ENCODE assay signal across 33 mouse cellular contexts in genomic region chr8:80444534-80445072, GRCm38 (mm10). TPM values are rescaled to one million over a fixed set of nuclear protein-coding genes. Genes with fewer than 3 reads are reported as not detected.
DNase-seq lines count a peak whose midpoint lies in the region; ATAC-seq lines count a peak whose summit lies in the region.
"Had no signal": no experiment of that assay in that cellular context is flagged by ENCODE, and none has a peak within 500 bp of the region (broad histone marks: within the 10 kb centered on the region; RNA-seq: fewer than 3 reads in every experiment).

No protein-coding gene starts in this region.

- no peaks in the 10 kb centered on the region for H3K27me3 ChIP-seq in intestine, embryonic 16.5 days (replicated peaks; ENCODE audit: control insufficient read depth, insufficient read depth, low read length)
- H3K27me3 ChIP-seq: forebrain, embryonic 12.5 days; hindbrain, embryonic 15.5 days; limb, embryonic 13.5 days; midbrain, embryonic 13.5 days; neural tube, embryonic 13.5 days had no signal

- no peak overlapping the region for H3K27ac ChIP-seq in intestine, embryonic 16.5 days (ENCODE audit: low read length)
- H3K27ac ChIP-seq: forebrain, embryonic 12.5 days; hindbrain, embryonic 10.5 days; hindbrain, embryonic 15.5 days; limb, embryonic 13.5 days; midbrain, embryonic 13.5 days; neural tube, embryonic 13.5 days; stomach, postnatal 0 days had no signal

- peak; percentile 2 for DNase-seq in kidney, adult 9 months
- no peak for DNase-seq in kidney, postnatal 4 days
- peak; percentile 9 for DNase-seq in layer of hippocampus, adult 9-11 months
- no peak for DNase-seq in layer of hippocampus, postnatal 36 days
- peak; percentile 29 for DNase-seq in lung, postnatal 36 days
- DNase-seq: adrenal gland, postnatal 14 days; cerebellum, adult 11 months; cerebellum, adult 9-10 months; forebrain, postnatal 0 days; gastrocnemius, postnatal 10 days; heart, postnatal 14 days; kidney, adult 8-10 months; liver, postnatal 0 days; right cerebral cortex, postnatal 4 days; thymus, adult 18-20 months; thymus, postnatal 25 days had no signal

- H3K4me1 ChIP-seq in intestine, embryonic 16.5 days (ENCODE audit: control insufficient read depth, insufficient read depth, low read length) = no peaks in the 10 kb centered on the region
- H3K4me1 ChIP-seq: forebrain, embryonic 12.5 days; hindbrain, embryonic 10.5 days; hindbrain, embryonic 15.5 days; limb, embryonic 13.5 days; midbrain, embryonic 13.5 days; neural tube, embryonic 13.5 days had no signal

- WGBS in intestine, embryonic 16.5 days = 72% methylated on average over 4 of the region's 4 CpGs

- peak; percentile 25; the same call in 1 of the 2 replicates for ATAC-seq in granulocyte monocyte progenitor cell, adult 5-6 weeks (replicated peaks; ENCODE audit: poor library complexity, severe bottlenecking)
- no peak for ATAC-seq in intestine, embryonic 16.5 days
- ATAC-seq: CD4-positive, CD25-positive, alpha-beta regulatory T cell, adult 4 months; forebrain, postnatal 0 days; inflammation-experienced regulatory T-cells, adult 6 months; liver, postnatal 0 days; midbrain, embryonic 13.5 days had no signal

- H3K36me3 ChIP-seq in intestine, embryonic 16.5 days (ENCODE audit: control insufficient read depth, insufficient read depth, low read length) = no peaks in the 10 kb centered on the region
- H3K36me3 ChIP-seq: forebrain, embryonic 12.5 days; hindbrain, embryonic 10.5 days; hindbrain, embryonic 15.5 days; limb, embryonic 13.5 days; midbrain, embryonic 13.5 days; neural tube, embryonic 13.5 days had no signal

- no peaks in the 10 kb centered on the region for H3K9me3 ChIP-seq in intestine, embryonic 16.5 days (ENCODE audit: control insufficient read depth, low read length)
- H3K9me3 ChIP-seq: forebrain, embryonic 12.5 days; hindbrain, embryonic 10.5 days; hindbrain, embryonic 15.5 days; limb, embryonic 13.5 days; midbrain, embryonic 13.5 days; neural tube, embryonic 13.5 days had no signal

- no peak overlapping the region for H3K4me2 ChIP-seq in intestine, embryonic 16.5 days (ENCODE audit: low read depth, low read length)
- H3K4me2 ChIP-seq: forebrain, embryonic 12.5 days; hindbrain, embryonic 15.5 days; limb, embryonic 13.5 days; liver, embryonic 11.5 days; midbrain, embryonic 13.5 days; neural tube, embryonic 13.5 days had no signal

- H3K4me3 ChIP-seq in intestine, embryonic 16.5 days (ENCODE audit: low read length) = no peak overlapping the region
- H3K4me3 ChIP-seq: erythroblast, embryonic 14.5 days; forebrain, embryonic 12.5 days; hindbrain, embryonic 10.5 days; hindbrain, embryonic 15.5 days; limb, embryonic 13.5 days; midbrain, embryonic 13.5 days; neural tube, embryonic 13.5 days had no signal

- H3K9ac ChIP-seq in intestine, embryonic 16.5 days (ENCODE audit: low read depth, low read length) = no peak overlapping the region
- H3K9ac ChIP-seq: forebrain, embryonic 12.5 days; forebrain, postnatal 0 days; hindbrain, embryonic 15.5 days; limb, embryonic 13.5 days; liver, postnatal 0 days; midbrain, embryonic 13.5 days; neural tube, embryonic 13.5 days had no signal

RNA-seq across cellular contexts. Expression of gene Gypa, which starts 49.0 kb away (rescaled TPM):
- total RNA-seq in layer of hippocampus, postnatal 36 days (2021) = under 1 TPM in 1 of 2 experiments, not detected in 1; 0.30 TPM
- not detected in 2 replicates for total RNA-seq in granulocyte monocyte progenitor cell, adult 5-6 weeks (2014; fragmentation: Nextera tagmentation)
- total RNA-seq in granulocyte monocyte progenitor cell, adult 5-6 weeks (2017) = 0.52 TPM in 1 of 2 replicates, not detected in the other
- polyA plus RNA-seq in intestine, embryonic 16.5 days (2015; fragmentation: Nextera tagmentation; extraction: Ambion mirVana) = 9.0 and 13.8 TPM in 2 replicates
- total RNA-seq: forebrain, postnatal 0 days; left cerebral cortex, adult 8-10 months; left cerebral cortex, postnatal 36 days had no signal
- polyA plus RNA-seq: CD4-positive, CD25-positive, alpha-beta regulatory T cell, adult 4 months; gonadal fat pad, adult 2 months; inflammation-experienced regulatory T-cells, adult 6 months; large intestine, adult 2 months had no signal

Comparison
In these comparisons a context has a peak if more than half of its experiments do, and no peak if none do; other contexts are left out.
1. DNase-seq: peak in kidney, adult 9 months (single experiment), layer of hippocampus, adult 9-11 months (single experiment) and lung, postnatal 36 days (single experiment); none in kidney, postnatal 4 days (0 of 2) and layer of hippocampus, postnatal 36 days (0 of 2).